Mouse (Mus musculus): Measurements from ENCODE around the gene Tmem63a. TPM values are rescaled to one million over a fixed set of nuclear protein-coding genes. Genes with fewer than 3 reads are reported as not detected.
A peak's percentile ranks its signal among the peaks of the same experiment; 100 is the strongest.

The Tmem63a gene
- polyA plus RNA-seq, 2 experiments = 4.6 to 6.8 TPM

- Histone ChIP-seq H3K27me3 (ENCODE audit: control insufficient read depth, insufficient read depth, low read length) (no peaks in the 10 kb centered on the region), H3K4me3 (ENCODE audit: insufficient read depth in 1 of 2, low read depth in 2 of 2, low read length in 2 of 2) (no peak overlapping the region), H3K27ac (no peak overlapping the region), H3K9ac (replicated peaks) (no peak overlapping the region), H3K36me3 (replicated peaks; ENCODE audit: control insufficient read depth, insufficient read depth, low read depth) (peaks cover 4% of the 10 kb centered on the region), H3K4me2 (ENCODE audit: low read depth) (no peak overlapping the region), H3K9me3 (ENCODE audit: control insufficient read depth, low read length) (no peaks in the 10 kb centered on the region), H3K4me1 (replicated peaks; ENCODE audit: control insufficient read depth in 2 of 2, insufficient read depth in 2 of 2, low read length in 1 of 2) (peaks cover 9 to 22% of the 10 kb centered on the region in 2 experiments)
- no peak for TF ChIP-seq CTCF (IDR thresholded peaks at IDR 0.05; ENCODE audit: low read depth)
- TF ChIP-seq EP300 (IDR thresholded peaks at IDR 0.05; ENCODE audit: low read depth) = no peak
- WGBS (ENCODE audit: insufficient replicate concordance) = 84% methylated on average over 4 of the region's 4 CpGs
- ATAC-seq (ENCODE audit: insufficient read depth) (no peak), DNase-seq (ENCODE audit: low read depth in 3 of 3, low spot score in 3 of 3) (no peak)
Observed at GRCm38 (mm10) chr1:180913797-180914196, 28.3 kb upstream of the Tmem63a start.

- 55% methylated on average over 11 of the region's 11 CpGs for WGBS (ENCODE audit: insufficient replicate concordance)
- no peaks in the 10 kb centered on the region for H3K27me3 ChIP-seq (ENCODE audit: control insufficient read depth, insufficient read depth, low read length)
- H3K4me2 ChIP-seq (ENCODE audit: low read depth) = no peak overlapping the region
- no peaks in the 10 kb centered on the region for H3K36me3 ChIP-seq (replicated peaks; ENCODE audit: control insufficient read depth, insufficient read depth, low read depth)
- DNase-seq (ENCODE audit: low read depth in 3 of 3, low spot score in 3 of 3) = no peak
- ATAC-seq (ENCODE audit: insufficient read depth) = no peak
- no peaks in the 10 kb centered on the region for H3K9me3 ChIP-seq (ENCODE audit: control insufficient read depth, low read length)
- no peak overlapping the region for H3K9ac ChIP-seq (replicated peaks)
- no peak overlapping the region for H3K27ac ChIP-seq
- H3K4me3 ChIP-seq (ENCODE audit: insufficient read depth in 1 of 2, low read depth in 2 of 2, low read length in 2 of 2) = no peak overlapping the region
- H3K4me1 ChIP-seq (replicated peaks; ENCODE audit: control insufficient read depth in 2 of 2, insufficient read depth in 2 of 2, low read length in 1 of 2) = peaks cover 6 to 18% of the 10 kb centered on the region in 2 experiments
- TF ChIP-seq EP300 (IDR thresholded peaks at IDR 0.05; ENCODE audit: low read depth) = no peak
Observed at GRCm38 (mm10) chr1:180916425-180916824, 25.7 kb upstream of the Tmem63a start.

- 13% methylated on average over 1 of the region's 1 CpGs for WGBS (ENCODE audit: insufficient replicate concordance)
- no peak for DNase-seq (ENCODE audit: low read depth in 3 of 3, low spot score in 3 of 3)
- H3K9ac ChIP-seq (replicated peaks) = no peak overlapping the region
- no peaks in the 10 kb centered on the region for H3K27me3 ChIP-seq (ENCODE audit: control insufficient read depth, insufficient read depth, low read length)
- H3K4me3 ChIP-seq (ENCODE audit: insufficient read depth in 1 of 2, low read depth in 2 of 2, low read length in 2 of 2) = no peak overlapping the region
- no peak overlapping the region for H3K27ac ChIP-seq
- H3K9me3 ChIP-seq (ENCODE audit: control insufficient read depth, low read length) = no peaks in the 10 kb centered on the region
- peaks cover 1 to 12% of the 10 kb centered on the region in 2 experiments; a peak in 2 of 4 replicates for H3K4me1 ChIP-seq (replicated peaks; ENCODE audit: control insufficient read depth in 2 of 2, insufficient read depth in 2 of 2, low read length in 1 of 2)
- TF ChIP-seq EP300 (IDR thresholded peaks at IDR 0.05; ENCODE audit: low read depth) (no peak), CTCF (IDR thresholded peaks at IDR 0.05; ENCODE audit: low read depth) (no peak)
- H3K4me2 ChIP-seq (ENCODE audit: low read depth) = no peak overlapping the region
- ATAC-seq (ENCODE audit: insufficient read depth) = no peak
- H3K36me3 ChIP-seq (replicated peaks; ENCODE audit: control insufficient read depth, insufficient read depth, low read depth) = no peaks in the 10 kb centered on the region
Observed at GRCm38 (mm10) chr1:180917053-180917452, 25.1 kb upstream of the Tmem63a start.

GRCm38 (mm10) chr1:180919686-180920085, 22.5 kb upstream of the Tmem63a start:
- no peaks in the 10 kb centered on the region for H3K9me3 ChIP-seq (ENCODE audit: control insufficient read depth, low read length)
- H3K4me2 ChIP-seq (ENCODE audit: low read depth) = no peak overlapping the region
- no peak overlapping the region for H3K9ac ChIP-seq (replicated peaks)
- H3K27me3 ChIP-seq (ENCODE audit: control insufficient read depth, insufficient read depth, low read length) = no peaks in the 10 kb centered on the region
- TF ChIP-seq CTCF (IDR thresholded peaks at IDR 0.05; ENCODE audit: low read depth) (peak; percentile 96), EP300 (IDR thresholded peaks at IDR 0.05; ENCODE audit: low read depth) (no peak)
- H3K4me3 ChIP-seq (ENCODE audit: insufficient read depth in 1 of 2, low read depth in 2 of 2, low read length in 2 of 2) = no peak overlapping the region
- no peak overlapping the region for H3K27ac ChIP-seq
- DNase-seq (ENCODE audit: low read depth in 3 of 3, low spot score in 3 of 3) = peak in 1 of 3 experiments; percentile 59
- no peaks in the 10 kb centered on the region for H3K36me3 ChIP-seq (replicated peaks; ENCODE audit: control insufficient read depth, insufficient read depth, low read depth)
- ATAC-seq (ENCODE audit: insufficient read depth) = peak; percentile 64
- peaks cover 0 to 7% of the 10 kb centered on the region in 2 experiments; a peak in 1 of 4 replicates for H3K4me1 ChIP-seq (replicated peaks; ENCODE audit: control insufficient read depth in 2 of 2, insufficient read depth in 2 of 2, low read length in 1 of 2)
- 26% methylated on average over 8 of the region's 8 CpGs for WGBS (ENCODE audit: insufficient replicate concordance)

GRCm38 (mm10) chr1:180922273-180923048, 19.7 kb upstream of the Tmem63a start:
- no peak for ATAC-seq (ENCODE audit: insufficient read depth)
- Histone ChIP-seq H3K27ac (no peak overlapping the region), H3K9me3 (ENCODE audit: control insufficient read depth, low read length) (no peaks in the 10 kb centered on the region), H3K4me2 (ENCODE audit: low read depth) (no peak overlapping the region), H3K4me1 (replicated peaks; ENCODE audit: control insufficient read depth in 2 of 2, insufficient read depth in 2 of 2, low read length in 1 of 2) (peaks cover 0 to 3% of the 10 kb centered on the region in 2 experiments; a peak in 1 of 4 replicates), H3K36me3 (replicated peaks; ENCODE audit: control insufficient read depth, insufficient read depth, low read depth) (no peaks in the 10 kb centered on the region), H3K27me3 (ENCODE audit: control insufficient read depth, insufficient read depth, low read length) (no peaks in the 10 kb centered on the region), H3K4me3 (ENCODE audit: insufficient read depth in 1 of 2, low read depth in 2 of 2, low read length in 2 of 2) (no peak overlapping the region), H3K9ac (replicated peaks) (no peak overlapping the region)
- TF ChIP-seq EP300 (IDR thresholded peaks at IDR 0.05; ENCODE audit: low read depth) (no peak), CTCF (IDR thresholded peaks at IDR 0.05; ENCODE audit: low read depth) (no peak)
- no peak for DNase-seq (ENCODE audit: low read depth in 3 of 3, low spot score in 3 of 3)
- 28% methylated on average over 6 of the region's 6 CpGs for WGBS (ENCODE audit: insufficient replicate concordance)

Data from liver, embryonic 14.5 days (tissue).